13 mouse cellular contexts compared by ENCODE assay signal in genomic region chr12:74188815-74189214, GRCm38 (mm10).
DNase-seq lines count a peak whose midpoint lies in the region; ATAC-seq lines count a peak whose summit lies in the region.
"Had no signal": no experiment of that assay in that cellular context is flagged by ENCODE, and none has a peak within 500 bp of the region (broad histone marks: within the 10 kb centered on the region; RNA-seq: fewer than 3 reads in every experiment).

No protein-coding gene starts in this region.

- DNase-seq in left cerebral cortex, adult 18-20 months (ENCODE audit: low spot score in 2 of 2), result peak; percentile 24 to 37
- DNase-seq in left cerebral cortex, adult 11 months (ENCODE audit: low spot score), result no peak
- DNase-seq in layer of hippocampus, postnatal 14 days (ENCODE audit: low spot score in 2 of 2), result peak; percentile 45 to 81
- DNase-seq in right cerebral cortex, postnatal 10 days (ENCODE audit: low spot score in 2 of 2), result peak; percentile 66 to 77
- no peak for DNase-seq in gastrocnemius, postnatal 10 days
- no peak for DNase-seq in urinary bladder, adult 2 months (ENCODE audit: low spot score)
- no peak for DNase-seq in urinary bladder, postnatal 36 days (ENCODE audit: low spot score in 2 of 2)
- DNase-seq: adrenal gland, postnatal 36 days; cerebellum, adult 8-10 months had no signal

- 34% methylated on average over 7 of the region's 7 CpGs for WGBS in forebrain, embryonic 15.5 days

- no peak overlapping the region for H3K4me3 ChIP-seq in forebrain, embryonic 15.5 days
- H3K4me3 ChIP-seq: intestine, embryonic 15.5 days; liver, embryonic 15.5 days had no signal

- no peaks in the 10 kb centered on the region for H3K36me3 ChIP-seq in forebrain, embryonic 15.5 days
- H3K36me3 ChIP-seq: intestine, embryonic 15.5 days; liver, embryonic 15.5 days had no signal

- no peak overlapping the region for H3K27ac ChIP-seq in forebrain, embryonic 15.5 days (replicated peaks)
- H3K27ac ChIP-seq: intestine, embryonic 15.5 days; liver, embryonic 15.5 days had no signal

- peaks cover 5% of the 10 kb centered on the region; the same call in 1 of the 2 replicates for H3K4me1 ChIP-seq in forebrain, embryonic 15.5 days
- H3K4me1 ChIP-seq: intestine, embryonic 15.5 days; liver, embryonic 15.5 days had no signal

- peak; percentile 81; the same call in 1 of the 2 replicates for ATAC-seq in forebrain, embryonic 15.5 days (replicated peaks)
- ATAC-seq: intestine, embryonic 15.5 days had no signal

- no peak overlapping the region for H3K4me2 ChIP-seq in forebrain, embryonic 15.5 days (replicated peaks)
- H3K4me2 ChIP-seq: intestine, embryonic 15.5 days; liver, embryonic 15.5 days had no signal

- no peak overlapping the region for H3K9ac ChIP-seq in forebrain, embryonic 15.5 days (replicated peaks)
- H3K9ac ChIP-seq: intestine, embryonic 15.5 days; liver, embryonic 15.5 days had no signal

- no peaks in the 10 kb centered on the region for H3K27me3 ChIP-seq in forebrain, embryonic 15.5 days
- H3K27me3 ChIP-seq: CH12.LX; intestine, embryonic 15.5 days; liver, embryonic 15.5 days had no signal

- no peaks in the 10 kb centered on the region for H3K9me3 ChIP-seq in forebrain, embryonic 15.5 days
- H3K9me3 ChIP-seq: intestine, embryonic 15.5 days; liver, embryonic 15.5 days had no signal

Comparison
In these comparisons a context has a peak if more than half of its experiments do, and no peak if none do; other contexts are left out.
1. DNase-seq: peak in left cerebral cortex, adult 18-20 months (2 of 2), layer of hippocampus, postnatal 14 days (2 of 2) and right cerebral cortex, postnatal 10 days (2 of 2); none in left cerebral cortex, adult 11 months (single experiment), gastrocnemius, postnatal 10 days (single experiment), urinary bladder, adult 2 months (single experiment) and urinary bladder, postnatal 36 days (0 of 2).